Mouse (Mus musculus): ENCODE measurements around the gene Fam117a. TPM values are rescaled to one million over a fixed set of nuclear protein-coding genes. Genes with fewer than 3 reads are reported as not detected.
A peak's percentile ranks its signal among the peaks of the same experiment; 100 is the strongest.

Gene Fam117a
- polyA plus RNA-seq, 1 experiment from 2014 or later, result 7.5 TPM

DNA sequence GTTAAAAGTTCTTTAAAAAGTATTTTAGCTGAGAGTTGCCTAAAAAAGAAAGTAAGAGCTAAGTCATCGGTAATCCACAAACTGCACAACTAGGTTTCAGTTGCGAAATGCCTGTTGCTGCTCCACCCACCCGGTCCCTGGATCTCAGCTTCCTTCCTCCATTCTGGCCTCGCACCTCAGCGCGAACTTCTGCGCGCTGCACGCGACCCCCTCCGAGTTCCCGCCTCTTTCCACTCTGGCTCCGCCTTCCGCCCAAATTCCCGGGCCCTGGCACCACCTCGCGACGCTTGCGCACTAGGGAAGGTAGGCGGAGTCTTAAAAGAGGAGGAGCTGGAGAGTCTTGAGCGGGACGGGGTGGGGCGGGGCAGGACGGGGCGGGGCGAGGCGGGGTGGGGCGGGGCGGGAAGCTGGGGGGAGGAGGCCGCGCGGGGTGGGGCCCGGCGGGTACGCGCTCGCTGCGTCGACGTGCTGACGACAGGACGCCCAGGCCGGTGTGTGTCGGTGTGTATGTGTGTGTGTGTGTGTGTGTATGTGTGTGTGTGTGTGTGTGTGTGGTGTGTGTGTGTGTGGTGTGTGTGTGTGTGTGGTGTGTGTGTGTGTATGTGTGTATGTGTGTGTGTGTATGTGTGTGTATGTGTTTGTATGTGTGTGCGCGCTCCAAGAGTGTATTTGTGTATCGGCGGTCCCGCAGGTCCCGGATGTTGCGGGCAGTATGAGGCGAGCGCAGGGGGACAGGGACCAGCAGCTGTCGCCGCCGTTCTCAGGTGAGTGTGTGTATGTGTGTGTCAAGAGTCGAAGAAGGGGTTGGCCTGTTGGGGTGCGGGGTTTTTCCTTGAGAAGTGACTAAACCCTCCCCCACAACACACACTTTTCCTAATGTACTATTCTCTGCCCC lies 77.1 kb downstream of the Fam117a start, which contains the start of gene Spop:
Gene Spop (plus strand): TSS at position 440 of the 895 bp plus-strand sequence.
- H3K4me1 ChIP-seq (ENCODE audit: control insufficient read depth, insufficient read depth, low read length), result peaks cover 19% of the 10 kb centered on the region
- DNase-seq (ENCODE audit: low spot score, missing footprints) (peak; percentile 99), ATAC-seq (ENCODE audit: low FRiP score) (peak; percentile 83)
- H3K4me2 ChIP-seq, result peak within 1 kb of the TSS; percentile 83
- H3K27ac ChIP-seq (ENCODE audit: low read depth, low read length), result peak within 1 kb of the TSS; percentile 91
- peak within 1 kb of the TSS; percentile 77 for H3K9ac ChIP-seq (ENCODE audit: low read length)
- WGBS, result 2% methylated on average over 45 of the region's 58 CpGs
- 0 out of 2 replicates have a peak, but pooled peaks cover 3% of the 10 kb centered on the region for H3K36me3 ChIP-seq (ENCODE audit: control insufficient read depth, insufficient read depth, low read length)
- H3K9me3 ChIP-seq (ENCODE audit: control insufficient read depth, low read length), result no peaks in the 10 kb centered on the region
- H3K27me3 ChIP-seq (ENCODE audit: control insufficient read depth, insufficient read depth, low read length), result peaks cover 6% of the 10 kb centered on the region; the same call in 1 of the 2 replicates
- H3K4me3 ChIP-seq (ENCODE audit: low read depth, low read length), result peak within 1 kb of the TSS; percentile 57

DNA sequence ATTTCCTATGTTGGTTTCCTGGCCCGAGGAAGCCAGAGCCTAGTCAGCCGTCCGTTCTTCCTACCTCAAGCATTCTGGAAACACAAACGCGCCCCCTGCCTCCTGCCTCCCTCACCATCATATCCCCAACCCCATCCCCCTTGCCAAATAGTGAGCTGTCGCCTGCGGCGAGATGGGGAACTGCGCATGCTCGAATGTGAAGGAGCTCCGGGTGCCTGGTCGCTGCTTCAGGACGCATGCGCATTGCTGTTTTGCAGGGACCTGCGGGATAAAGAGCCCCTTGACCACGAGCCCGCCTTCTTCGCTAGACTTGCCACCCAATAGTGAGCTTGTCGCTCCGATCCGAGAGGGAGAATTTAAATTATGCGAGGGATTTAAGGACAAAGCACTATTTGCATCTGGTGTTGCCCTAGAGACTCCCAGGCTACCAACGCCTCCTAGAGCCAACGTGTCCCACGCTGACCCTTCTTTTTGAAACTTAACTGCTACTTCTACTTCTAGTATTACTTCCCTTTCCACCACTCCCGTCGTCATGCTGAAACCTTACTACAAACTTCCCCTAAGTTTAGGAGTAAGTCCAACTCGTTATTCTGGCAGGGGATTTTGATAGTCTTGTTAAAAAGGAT lies 77.8 kb downstream of the Fam117a start:
- no peaks in the 10 kb centered on the region for H3K9me3 ChIP-seq (ENCODE audit: control insufficient read depth, low read length)
- under 1% methylated on average over 28 of the region's 28 CpGs for WGBS
- ATAC-seq (ENCODE audit: low FRiP score), result peak; percentile 92
- DNase-seq (ENCODE audit: low spot score, missing footprints), result peak; percentile 99
- peak overlapping the region; percentile 83 for H3K4me2 ChIP-seq
- H3K4me1 ChIP-seq (ENCODE audit: control insufficient read depth, insufficient read depth, low read length), result peaks cover 19% of the 10 kb centered on the region
- H3K4me3 ChIP-seq (ENCODE audit: low read depth, low read length), result peak overlapping the region; percentile 57
- 0 out of 2 replicates have a peak, but pooled peaks cover 3% of the 10 kb centered on the region for H3K36me3 ChIP-seq (ENCODE audit: control insufficient read depth, insufficient read depth, low read length)
- peak overlapping the region; percentile 91 for H3K27ac ChIP-seq (ENCODE audit: low read depth, low read length)
- peaks cover 6% of the 10 kb centered on the region; the same call in 1 of the 2 replicates for H3K27me3 ChIP-seq (ENCODE audit: control insufficient read depth, insufficient read depth, low read length)
- peak overlapping the region; percentile 77 for H3K9ac ChIP-seq (ENCODE audit: low read length)

DNA sequence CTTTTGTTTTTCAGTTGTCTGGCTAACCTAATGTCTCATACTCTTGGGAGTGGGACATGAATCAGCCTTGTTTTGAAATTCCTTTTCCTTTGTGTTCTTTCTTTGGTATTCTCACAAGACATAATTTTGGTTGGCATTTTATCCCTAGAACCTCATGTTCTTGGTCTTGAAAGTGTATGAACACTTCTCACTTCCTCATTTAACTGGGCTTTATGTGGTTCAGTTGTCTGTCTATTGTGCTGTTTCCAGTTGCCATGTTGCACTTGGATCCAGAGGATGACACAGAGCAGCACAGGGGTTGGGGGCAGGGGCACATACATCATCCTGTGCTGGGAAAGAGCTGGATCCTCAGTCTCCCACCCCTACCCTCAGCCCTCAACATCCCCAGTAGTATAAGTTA lies 79.1 kb downstream of the Fam117a start:
- Histone ChIP-seq H3K4me3 (ENCODE audit: low read depth, low read length) (peak overlapping the region; percentile 57), H3K4me2 (peak overlapping the region; percentile 83), H3K9ac (ENCODE audit: low read length) (peak overlapping the region; percentile 39; the same call in 1 of the 2 replicates), H3K9me3 (ENCODE audit: control insufficient read depth, low read length) (no peaks in the 10 kb centered on the region), H3K36me3 (ENCODE audit: control insufficient read depth, insufficient read depth, low read length) (0 out of 2 replicates have a peak, but pooled peaks cover 3% of the 10 kb centered on the region), H3K27ac (ENCODE audit: low read depth, low read length) (peak overlapping the region; percentile 91), H3K4me1 (ENCODE audit: control insufficient read depth, insufficient read depth, low read length) (peaks cover 19% of the 10 kb centered on the region), H3K27me3 (ENCODE audit: control insufficient read depth, insufficient read depth, low read length) (peaks cover 6% of the 10 kb centered on the region; the same call in 1 of the 2 replicates)
- ATAC-seq (ENCODE audit: low FRiP score) (no peak), DNase-seq (ENCODE audit: low spot score, missing footprints) (no peak)

DNA sequence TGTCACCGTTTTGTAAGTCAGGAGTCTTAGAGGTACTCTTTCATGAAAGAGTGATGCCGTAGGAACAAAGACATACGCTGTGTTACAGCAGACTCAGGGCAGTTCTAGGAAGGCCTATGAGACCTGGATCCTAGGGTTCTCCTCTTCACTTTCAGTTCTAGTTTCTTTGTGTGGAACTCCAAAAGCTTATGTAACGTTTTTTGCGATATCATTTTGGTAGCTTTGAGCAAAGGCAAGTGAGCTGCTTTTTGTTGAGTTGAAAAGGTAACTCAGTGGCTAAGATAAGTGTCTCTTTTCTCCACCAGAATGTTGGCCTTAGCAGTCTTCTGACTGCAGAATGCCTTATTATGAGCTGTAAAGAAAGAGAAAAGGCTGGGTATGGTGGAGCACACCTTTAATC lies 80.5 kb downstream of the Fam117a start:
- Histone ChIP-seq H3K36me3 (ENCODE audit: control insufficient read depth, insufficient read depth, low read length) (0 out of 2 replicates have a peak, but pooled peaks cover 3% of the 10 kb centered on the region), H3K27me3 (ENCODE audit: control insufficient read depth, insufficient read depth, low read length) (peaks cover 6% of the 10 kb centered on the region; the same call in 1 of the 2 replicates), H3K4me3 (ENCODE audit: low read depth, low read length) (no peak overlapping the region), H3K4me1 (ENCODE audit: control insufficient read depth, insufficient read depth, low read length) (peaks cover 19% of the 10 kb centered on the region), H3K9ac (ENCODE audit: low read length) (no peak overlapping the region), H3K27ac (ENCODE audit: low read depth, low read length) (no peak overlapping the region), H3K9me3 (ENCODE audit: control insufficient read depth, low read length) (no peaks in the 10 kb centered on the region), H3K4me2 (no peak overlapping the region)
- no peak for ATAC-seq (ENCODE audit: low FRiP score)
- no peak for DNase-seq (ENCODE audit: low spot score, missing footprints)
- WGBS, result 88% methylated on average over 5 of the region's 5 CpGs

DNA sequence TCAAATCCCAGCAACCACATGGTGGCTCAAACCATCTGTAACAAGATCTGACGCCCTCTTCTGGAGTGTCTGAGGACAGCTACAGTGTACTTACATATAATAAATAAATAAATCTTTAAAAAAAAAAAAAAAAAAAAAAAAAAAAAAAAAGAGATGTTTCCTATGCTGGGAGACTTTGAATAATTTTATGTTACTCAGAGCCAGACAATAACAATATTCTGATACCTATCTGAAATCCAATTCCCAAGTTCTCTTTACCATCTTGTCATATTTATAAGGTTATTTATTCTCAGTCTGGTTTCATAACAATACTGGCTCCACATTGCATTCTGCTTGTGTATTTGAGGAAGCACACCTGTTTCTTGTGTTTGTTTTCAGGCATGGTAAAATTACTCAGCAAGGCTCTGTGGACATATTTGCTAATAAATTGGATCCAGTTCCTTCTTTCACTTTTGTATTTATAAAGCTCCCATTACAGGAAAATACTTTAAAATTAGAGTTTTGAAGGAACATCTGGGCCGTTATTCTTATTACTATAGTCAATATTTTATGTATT lies 84.1 kb downstream of the Fam117a start:
- WGBS, result 92% methylated on average over 2 of the region's 2 CpGs
- DNase-seq (ENCODE audit: low spot score, missing footprints) (no peak), ATAC-seq (ENCODE audit: low FRiP score) (no peak)

DNA sequence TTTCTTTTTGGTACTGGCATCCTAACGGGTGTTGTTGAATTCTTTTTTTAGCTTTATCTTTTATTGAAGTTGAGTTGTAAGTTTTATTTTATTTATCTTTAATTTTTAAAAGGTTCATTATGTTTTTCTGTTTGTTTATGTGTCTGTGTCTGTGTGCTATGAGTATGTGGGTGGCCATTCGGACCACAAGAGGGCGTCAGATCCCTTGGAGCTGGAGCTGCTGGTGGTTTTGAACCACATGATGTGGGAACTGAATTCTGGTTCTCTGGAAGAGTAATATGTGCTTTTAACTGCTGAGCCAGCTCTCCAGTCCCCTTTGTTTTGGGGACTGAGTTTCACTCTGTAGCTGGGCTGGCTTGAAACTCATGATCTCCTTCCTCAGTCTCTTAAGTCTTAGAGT lies 86.7 kb downstream of the Fam117a start:
- WGBS, result 81% methylated on average over 3 of the region's 3 CpGs
- H3K9me3 ChIP-seq (ENCODE audit: control insufficient read depth, low read length), result no peaks in the 10 kb centered on the region
- H3K27me3 ChIP-seq (ENCODE audit: control insufficient read depth, insufficient read depth, low read length), result no peaks in the 10 kb centered on the region
- no peak overlapping the region for H3K27ac ChIP-seq (ENCODE audit: low read depth, low read length)
- DNase-seq (ENCODE audit: low spot score, missing footprints) (no peak), ATAC-seq (ENCODE audit: low FRiP score) (no peak)
- no peak overlapping the region for H3K4me3 ChIP-seq (ENCODE audit: low read depth, low read length)
- no peaks in the 10 kb centered on the region for H3K4me1 ChIP-seq (ENCODE audit: control insufficient read depth, insufficient read depth, low read length)
- H3K36me3 ChIP-seq (ENCODE audit: control insufficient read depth, insufficient read depth, low read length), result 0 out of 2 replicates have a peak, but pooled peaks cover under 1% of the 10 kb centered on the region
- H3K9ac ChIP-seq (ENCODE audit: low read length), result no peak overlapping the region
- no peak overlapping the region for H3K4me2 ChIP-seq

More for the DNA sequence above, 84.1 kb downstream of the Fam117a start:
- no peak overlapping the region for H3K4me3 ChIP-seq (ENCODE audit: low read depth, low read length)
- H3K9ac ChIP-seq (ENCODE audit: low read length), result no peak overlapping the region
- peaks cover 13% of the 10 kb centered on the region for H3K4me1 ChIP-seq (ENCODE audit: control insufficient read depth, insufficient read depth, low read length)
- no peak overlapping the region for H3K4me2 ChIP-seq
- H3K27me3 ChIP-seq (ENCODE audit: control insufficient read depth, insufficient read depth, low read length), result no peaks in the 10 kb centered on the region
- 0 out of 2 replicates have a peak, but pooled peaks cover 3% of the 10 kb centered on the region for H3K36me3 ChIP-seq (ENCODE audit: control insufficient read depth, insufficient read depth, low read length)
- no peaks in the 10 kb centered on the region for H3K9me3 ChIP-seq (ENCODE audit: control insufficient read depth, low read length)
- no peak overlapping the region for H3K27ac ChIP-seq (ENCODE audit: low read depth, low read length)

DNA sequence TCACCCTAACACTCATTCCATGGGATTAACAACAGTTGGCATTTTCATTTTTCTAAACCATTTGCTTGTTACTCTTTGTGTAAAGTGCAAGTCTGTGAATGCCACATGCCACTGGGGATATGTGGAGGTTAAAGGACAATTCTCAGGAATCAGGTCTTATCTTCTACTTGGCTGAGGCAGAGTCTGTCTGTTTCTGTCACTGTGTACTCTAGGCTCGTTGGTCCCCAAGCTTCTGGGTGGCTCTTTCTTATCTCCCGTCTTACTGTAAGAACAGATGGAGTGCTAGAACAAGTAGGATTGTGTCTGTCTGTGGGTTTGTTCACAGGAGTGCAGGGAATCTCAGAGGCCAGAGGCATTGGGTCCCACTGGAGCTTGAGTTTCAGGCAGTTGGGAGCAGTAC lies 94.5 kb downstream of the Fam117a start:
- no peaks in the 10 kb centered on the region for H3K9me3 ChIP-seq (ENCODE audit: control insufficient read depth, low read length)
- ATAC-seq (ENCODE audit: low FRiP score) (no peak), DNase-seq (ENCODE audit: low spot score, missing footprints) (no peak)
- H3K4me3 ChIP-seq (ENCODE audit: low read depth, low read length), result no peak overlapping the region
- H3K36me3 ChIP-seq (ENCODE audit: control insufficient read depth, insufficient read depth, low read length), result no peaks in the 10 kb centered on the region
- H3K27ac ChIP-seq (ENCODE audit: low read depth, low read length), result no peak overlapping the region
- no peak overlapping the region for H3K9ac ChIP-seq (ENCODE audit: low read length)
- H3K27me3 ChIP-seq (ENCODE audit: control insufficient read depth, insufficient read depth, low read length), result no peaks in the 10 kb centered on the region
- no peak overlapping the region for H3K4me2 ChIP-seq
- no peaks in the 10 kb centered on the region for H3K4me1 ChIP-seq (ENCODE audit: control insufficient read depth, insufficient read depth, low read length)
- 97% methylated on average over 2 of the region's 2 CpGs for WGBS

All from midbrain, embryonic 11.5 days (tissue).